Mouse (Mus musculus) hematopoietic stem cell, adult 5-6 weeks (primary cell): ENCODE data around the gene Slc16a1. TPM values are rescaled to one million over a fixed set of nuclear protein-coding genes. Genes with fewer than 3 reads are reported as not detected.
A peak's percentile ranks its signal among the peaks of the same experiment; 100 is the strongest.

ENCODE experiments used
- ATAC-seq, 2 experiments: fragments of 125-278 bp in 1 of 2; replicated peaks in 1 of 2; 2 replicates each; pipeline ENCODE4 v1.8.0; 2016 to 2017; ENCODE audit warnings: inconsistent platforms in 2 of 2, mild to moderate bottlenecking in 2 of 2, moderate number of reproducible peaks in 2 of 2, low read depth in 1 of 2, moderate TSS enrichment in 1 of 2; ENCODE audit not compliant: low FRiP score in 2 of 2, poor library complexity in 2 of 2, severe bottlenecking in 2 of 2, insufficient read depth in 1 of 2, low TSS enrichment in 1 of 2
- total RNA-seq: library from RNA; stranded (forward); fragments of 172-1452, 232-1000 nt; gene quantifications from 2 replicates; pipeline ENCODE4 v1.2.3, GENCODE M21; 2017

Gene Slc16a1
- total RNA-seq, 1 experiment from 2014 or later = 58.4 TPM

DNA sequence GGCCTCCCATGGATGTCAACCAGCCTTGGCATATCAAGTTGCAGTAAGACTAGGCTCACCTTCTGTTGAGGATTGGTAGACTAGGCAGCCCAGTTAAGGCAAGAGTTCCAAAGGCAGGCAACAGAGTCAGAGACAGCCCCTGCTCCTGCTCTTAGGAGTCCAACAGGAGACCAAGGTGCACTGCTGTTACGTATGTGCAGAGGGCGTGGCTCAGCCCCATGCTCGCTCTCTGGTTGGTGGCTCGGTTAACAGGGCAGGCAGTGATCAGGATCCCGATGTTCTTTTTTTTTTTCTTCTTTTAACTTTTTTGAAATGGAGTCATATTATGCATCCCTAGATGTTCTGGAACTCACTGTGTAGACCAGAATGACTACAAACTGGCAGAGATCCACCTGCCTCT, 30.5 kb downstream of the Slc16a1 start:
- no peak for ATAC-seq

DNA sequence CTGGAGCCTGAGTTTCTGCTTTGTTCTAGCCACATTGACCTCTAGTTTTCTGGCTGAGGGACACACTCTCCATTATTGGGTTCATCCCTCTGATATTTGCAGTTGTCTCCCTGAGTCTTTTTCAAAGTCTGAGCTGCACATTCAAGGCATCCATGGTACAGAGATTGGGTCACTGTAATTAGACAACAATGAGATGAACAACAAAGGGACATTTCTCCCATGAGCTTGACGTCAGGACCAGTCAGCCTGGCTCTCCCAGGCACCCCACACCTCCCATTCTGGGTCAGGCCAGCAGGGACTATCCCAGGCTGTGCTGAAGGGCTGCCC, 31.4 kb downstream of the Slc16a1 start:
- ATAC-seq = no peak

- peak; percentile 67 to 68 for ATAC-seq
Observed at GRCm38 (mm10) chr3:104670183-104671020, 31.9 kb downstream of the Slc16a1 start.

- ATAC-seq = peak in 1 of 2 experiments; percentile 9; a peak in 1 of 4 replicates
Observed at GRCm38 (mm10) chr3:104671543-104671942, 33.1 kb downstream of the Slc16a1 start.

GRCm38 (mm10) chr3:104672041-104672440, 33.6 kb downstream of the Slc16a1 start:
- ATAC-seq = 0 out of 4 replicates have a peak, but pooled peaks of 1 of the 2 experiments have one; percentile 8

DNA sequence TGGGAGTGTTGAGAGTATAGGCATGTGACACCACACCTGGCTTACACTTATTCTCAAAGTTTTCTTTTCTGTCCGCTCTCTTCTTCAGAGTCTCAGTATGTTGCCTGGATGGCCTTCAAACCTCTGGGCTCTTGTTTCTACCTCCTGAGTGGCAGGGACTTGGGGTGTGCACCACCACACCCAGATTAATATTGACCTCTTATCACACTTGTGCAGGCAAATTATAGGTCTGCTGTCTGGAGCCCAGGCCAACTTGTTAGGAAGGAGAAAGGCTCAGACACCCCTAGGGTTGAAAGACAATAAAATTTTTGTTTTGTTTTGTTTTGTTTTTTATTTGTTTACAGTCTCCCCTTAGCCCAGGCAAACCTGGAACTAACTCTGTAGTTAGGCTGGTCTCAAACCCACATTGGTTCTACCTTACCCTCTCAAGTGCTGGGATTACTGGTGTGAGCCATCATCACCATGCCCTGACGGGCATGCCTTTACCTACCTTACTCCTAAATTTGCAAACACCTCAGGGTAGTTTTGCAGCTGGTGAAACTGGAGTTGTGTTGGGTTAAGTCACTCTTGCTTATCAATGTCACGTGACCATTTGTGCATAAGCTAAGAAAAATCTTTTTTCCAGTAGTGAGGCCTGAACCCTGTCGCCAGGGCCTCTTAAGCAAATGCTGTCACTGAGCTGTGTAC, 35.3 kb downstream of the Slc16a1 start:
- no peak for ATAC-seq

GRCm38 (mm10) chr3:104674329-104675220, 36.1 kb downstream of the Slc16a1 start:
- ATAC-seq = no peak

DNA sequence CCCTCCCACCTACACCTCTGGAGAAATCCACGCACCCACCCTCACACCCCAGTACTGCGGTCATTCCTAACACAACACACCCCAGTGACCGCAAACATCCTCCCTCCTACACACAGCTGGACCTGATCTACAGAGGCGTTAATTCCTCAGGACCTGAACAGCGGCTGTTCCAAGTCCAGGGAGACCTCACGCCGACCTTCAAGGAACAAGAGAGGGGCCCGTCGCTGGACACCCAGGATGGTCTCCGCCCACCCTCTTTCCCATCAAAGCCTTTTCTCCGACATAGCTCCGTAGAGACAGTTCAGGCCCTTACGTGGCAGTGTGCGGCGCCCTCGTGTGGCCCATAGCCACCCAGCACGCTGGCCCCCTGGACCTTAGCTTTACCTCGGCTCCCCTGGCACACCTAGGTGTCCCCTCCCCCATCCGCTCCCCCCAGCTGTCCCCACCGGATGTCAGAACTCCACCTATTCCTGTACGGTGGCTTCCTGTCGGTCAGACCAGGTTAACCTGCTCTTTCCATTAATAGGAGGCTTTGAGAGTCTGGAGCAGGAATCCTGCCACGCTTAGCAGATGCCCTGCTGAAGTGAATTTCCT, 36.9 kb downstream of the Slc16a1 start:
- peak; percentile 71 to 75 for ATAC-seq

DNA sequence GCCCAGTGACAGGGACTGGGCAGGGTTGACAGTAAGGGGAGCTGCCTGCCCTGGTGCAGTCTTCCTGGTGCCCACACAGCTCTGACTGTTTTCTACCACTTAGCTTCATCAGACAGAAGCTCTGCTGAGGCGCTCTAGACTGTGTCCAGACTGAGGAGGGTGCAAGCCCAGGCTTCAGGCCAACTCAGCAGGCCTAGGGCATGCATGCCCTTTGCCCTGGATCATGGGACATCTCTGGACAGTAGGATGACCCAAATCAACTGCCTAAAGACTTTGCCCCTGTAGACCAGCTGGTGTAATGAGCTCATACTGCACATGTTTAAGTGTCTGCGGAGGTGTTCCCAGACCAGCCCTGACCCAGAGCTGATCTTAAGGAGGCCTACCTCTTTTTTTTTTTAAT, 39.3 kb downstream of the Slc16a1 start:
- ATAC-seq = no peak

- ATAC-seq = no peak
Observed at GRCm38 (mm10) chr3:104678826-104679225, 40.4 kb downstream of the Slc16a1 start.

GRCm38 (mm10) chr3:104682671-104683504, 44.4 kb downstream of the Slc16a1 start:
- ATAC-seq = peak; percentile 74 to 80

GRCm38 (mm10) chr3:104700751-104701335, 62.4 kb downstream of the Slc16a1 start:
- ATAC-seq = peak; percentile 93 to 100

- ATAC-seq = no peak
Observed at GRCm38 (mm10) chr3:104701761-104702160, 63.3 kb downstream of the Slc16a1 start.

DNA sequence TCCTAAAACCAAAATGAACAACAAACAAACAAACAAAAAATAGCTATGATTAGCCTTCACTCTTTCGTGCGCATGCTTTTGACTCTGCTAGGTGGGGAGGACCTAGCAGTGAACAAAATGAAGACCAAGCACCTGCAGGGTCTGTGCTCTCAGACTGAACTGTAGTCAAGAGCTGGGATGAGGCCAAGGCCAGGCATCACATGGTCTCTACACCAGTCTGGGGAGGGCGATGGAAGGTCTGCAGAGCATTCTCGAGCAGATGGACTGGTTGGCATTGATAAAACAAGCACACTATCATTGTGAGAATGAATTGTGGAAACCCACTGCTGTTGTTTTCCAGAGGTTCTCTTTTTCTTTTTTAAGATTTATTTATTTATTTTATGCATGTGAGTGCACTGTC, 65.5 kb downstream of the Slc16a1 start:
- ATAC-seq = no peak

- no peak for ATAC-seq
Observed at GRCm38 (mm10) chr3:104706446-104706845, 68.0 kb downstream of the Slc16a1 start.
